Mouse (Mus musculus) neural tube, embryonic 14.5 days (tissue): ENCODE data around the gene Vps13d. TPM values are rescaled to one million over a fixed set of nuclear protein-coding genes. Genes with fewer than 3 reads are reported as not detected.

Source experiments
- ATAC-seq: fragments of 200-750 bp; cut with Nextera tagmentation; 2 replicates; pipeline ENCODE4 v1.8.0; 2017; ENCODE audit warnings: low read depth, mild to moderate bottlenecking, moderate TSS enrichment, moderate library complexity
- H3K27ac ChIP-seq: fragments of 300-500 bp; sonication (generic); 2 replicates; pipeline ENCODE4 v1.5.1; 2014; ENCODE audit warnings: low read depth, mild to moderate bottlenecking, control low read depth, low read length, moderate library complexity, mixed read lengths
- H3K27me3 ChIP-seq: fragments of 300-500 bp; sonication (generic); 2 replicates; pipeline ENCODE4 v1.6.1; 2014; ENCODE audit warnings: low read length; ENCODE audit not compliant: control insufficient read depth, insufficient read depth
- H3K36me3 ChIP-seq: fragments of 300-500 bp; sonication (generic); 2 replicates; pipeline ENCODE4 v1.6.1; 2014; ENCODE audit warnings: low read length, mixed read lengths; ENCODE audit not compliant: control insufficient read depth, insufficient read depth
- H3K4me1 ChIP-seq: fragments of 300-500 bp; sonication (generic); 2 replicates; pipeline ENCODE4 v1.6.1; 2014; ENCODE audit warnings: low read length; ENCODE audit not compliant: control insufficient read depth, insufficient read depth
- H3K4me2 ChIP-seq: fragments of 300-500 bp; sonication (generic); 2 replicates; pipeline ENCODE4 v1.6.1; 2014; ENCODE audit warnings: mild to moderate bottlenecking, low read depth, low read length, control low read depth
- H3K4me3 ChIP-seq: fragments of 300-500 bp; sonication (generic); 2 replicates; pipeline ENCODE4 v1.5.1; 2014; ENCODE audit warnings: low read depth, low read length, control low read depth, mixed read lengths
- H3K9ac ChIP-seq: fragments of 300-500 bp; sonication (generic); replicated peaks from 2 replicates; pipeline ENCODE4 v1.6.1; 2014; ENCODE audit warnings: low read depth, mild to moderate bottlenecking, control low read depth, low read length, mixed read lengths
- H3K9me3 ChIP-seq: fragments of 300-500 bp; sonication (generic); 2 replicates; pipeline ENCODE4 v1.6.1; 2016; ENCODE audit warnings: low read length; ENCODE audit not compliant: control insufficient read depth
- WGBS: fragments of 180-500 bp; shearing (Covaris S2); extraction: QIAGEN DNeasy Blood & Tissue Kit; methylation state at CpG from one replicate; pipeline ENCODE4 v1.1.7; 2014; 5-methylcytosine and 5-hydroxymethylcytosine counted together
- polyA plus RNA-seq: library from polyadenylated mRNA; unstranded; fragments of >200 nt; fragmentation: Nextera tagmentation; extraction: Ambion mirVana; gene quantifications from 2 replicates; pipeline ENCODE4 v1.2.1, GENCODE M21; 2014

Vps13d gene
- polyA plus RNA-seq, 1 experiment from 2014 or later = 12.9 TPM

DNA sequence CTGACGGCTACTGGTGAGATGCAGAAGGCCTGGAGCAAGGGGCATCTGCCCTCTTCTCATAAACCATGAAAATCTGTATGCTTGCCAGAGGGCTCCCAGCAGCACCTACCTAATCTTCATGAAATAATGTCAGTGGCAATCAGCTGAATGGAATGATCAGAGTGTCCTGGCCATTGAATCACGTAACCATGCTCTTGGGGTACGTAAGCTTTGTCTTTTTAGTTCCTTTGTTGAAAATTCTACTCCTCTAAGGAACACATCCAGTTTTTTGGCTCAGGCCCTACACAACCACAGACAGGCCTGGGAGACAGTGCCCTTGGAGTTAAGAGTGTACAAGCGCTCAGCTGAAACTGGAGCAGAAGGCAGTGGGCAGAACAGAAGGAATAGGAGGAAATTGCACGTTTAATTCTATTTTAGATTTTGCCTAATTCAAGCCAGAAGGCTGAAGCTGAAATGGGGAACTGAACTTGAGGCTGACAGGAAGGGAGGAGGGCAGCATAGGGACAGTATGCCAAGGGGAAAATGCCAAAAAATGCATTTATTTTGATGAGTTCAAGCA is 98.2 kb downstream of the Vps13d start:
- Histone ChIP-seq H3K4me2 (no peak overlapping the region), H3K27ac (no peak overlapping the region), H3K9me3 (no peaks in the 10 kb centered on the region), H3K9ac (no peak overlapping the region), H3K4me3 (no peak overlapping the region), H3K36me3 (peaks cover 63% of the 10 kb centered on the region), H3K27me3 (no peaks in the 10 kb centered on the region), H3K4me1 (no peaks in the 10 kb centered on the region)
- 86% methylated on average over 5 of the region's 5 CpGs for WGBS
- ATAC-seq = no peak

DNA sequence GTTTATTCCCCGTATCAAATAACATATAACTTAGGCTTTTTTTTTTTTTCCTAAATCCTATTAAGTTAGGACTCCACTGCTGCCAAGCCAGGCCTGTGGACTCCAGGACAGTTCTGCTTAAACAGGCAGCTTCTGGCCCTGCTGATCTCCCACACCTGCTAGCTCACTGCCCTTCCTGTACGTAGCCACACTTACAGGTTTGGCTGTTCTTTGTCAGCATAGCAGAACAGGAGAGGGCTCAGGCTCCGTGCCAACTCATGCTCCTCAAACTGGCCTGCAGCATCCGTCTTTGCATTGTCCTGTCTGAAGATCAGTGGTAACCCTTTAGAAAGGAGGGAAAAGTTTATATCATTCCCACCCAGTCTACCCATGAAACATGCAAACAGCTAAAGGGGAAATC is 108.3 kb downstream of the Vps13d start:
- WGBS = 92% methylated on average over 4 of the region's 4 CpGs
- H3K4me2 ChIP-seq = no peak overlapping the region
- H3K9me3 ChIP-seq = no peaks in the 10 kb centered on the region
- no peak for ATAC-seq
- H3K4me3 ChIP-seq = no peak overlapping the region
- peaks cover 51% of the 10 kb centered on the region for H3K36me3 ChIP-seq
- no peak overlapping the region for H3K9ac ChIP-seq
- no peaks in the 10 kb centered on the region for H3K4me1 ChIP-seq
- no peak overlapping the region for H3K27ac ChIP-seq
- H3K27me3 ChIP-seq = no peaks in the 10 kb centered on the region

DNA sequence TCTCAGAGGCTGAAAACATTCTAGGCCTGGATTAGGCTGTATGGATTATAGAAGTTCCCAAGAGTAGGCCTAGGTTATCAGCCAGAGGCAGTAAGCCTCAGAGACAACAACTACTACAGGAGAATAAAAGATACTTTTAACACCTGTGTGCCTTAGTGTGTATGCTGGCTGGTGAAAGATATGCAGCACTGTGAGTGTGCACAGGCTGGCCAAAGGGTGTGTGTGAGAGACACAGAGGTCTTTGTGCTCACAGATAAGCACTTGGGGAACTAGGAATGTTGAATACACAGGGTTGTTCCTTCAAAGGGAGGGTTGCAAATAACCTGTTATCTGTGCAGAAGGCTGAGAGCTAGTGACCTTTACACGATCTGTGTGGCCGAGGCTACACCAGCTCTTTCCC is 115.5 kb downstream of the Vps13d start:
- ATAC-seq = no peak
- H3K27ac ChIP-seq = no peak overlapping the region
- peaks cover 22% of the 10 kb centered on the region for H3K36me3 ChIP-seq
- H3K9ac ChIP-seq = no peak overlapping the region
- no peaks in the 10 kb centered on the region for H3K4me1 ChIP-seq
- H3K4me2 ChIP-seq = no peak overlapping the region
- no peaks in the 10 kb centered on the region for H3K27me3 ChIP-seq
- WGBS = 88% methylated on average over 2 of the region's 2 CpGs
- H3K9me3 ChIP-seq = no peaks in the 10 kb centered on the region
- no peak overlapping the region for H3K4me3 ChIP-seq

DNA sequence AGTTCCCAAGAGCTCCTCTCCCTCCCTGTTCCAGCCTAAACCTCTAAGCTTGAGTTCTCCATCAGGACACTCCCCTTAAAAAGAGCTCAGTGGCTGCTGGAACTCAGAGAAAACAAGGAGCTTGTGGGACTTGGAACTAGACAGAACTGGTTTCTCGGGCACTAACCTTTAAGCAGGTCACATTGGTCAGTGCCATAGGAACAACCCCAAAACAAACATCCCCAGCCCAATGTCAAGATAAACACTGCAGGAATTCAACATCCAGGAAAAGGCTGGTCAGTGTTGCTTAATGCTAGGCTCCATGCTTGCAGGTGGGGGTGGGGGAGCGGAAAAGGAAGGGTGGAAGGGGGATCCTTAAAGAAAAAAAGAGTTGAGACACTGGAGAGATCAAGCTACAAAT is 120.5 kb downstream of the Vps13d start:
- WGBS = 88% methylated on average over 2 of the region's 2 CpGs
- Histone ChIP-seq H3K27ac (no peak overlapping the region), H3K4me2 (no peak overlapping the region), H3K9ac (no peak overlapping the region), H3K9me3 (no peaks in the 10 kb centered on the region), H3K36me3 (peaks cover 45% of the 10 kb centered on the region), H3K27me3 (no peaks in the 10 kb centered on the region), H3K4me3 (no peak overlapping the region), H3K4me1 (no peaks in the 10 kb centered on the region)
- no peak for ATAC-seq

DNA sequence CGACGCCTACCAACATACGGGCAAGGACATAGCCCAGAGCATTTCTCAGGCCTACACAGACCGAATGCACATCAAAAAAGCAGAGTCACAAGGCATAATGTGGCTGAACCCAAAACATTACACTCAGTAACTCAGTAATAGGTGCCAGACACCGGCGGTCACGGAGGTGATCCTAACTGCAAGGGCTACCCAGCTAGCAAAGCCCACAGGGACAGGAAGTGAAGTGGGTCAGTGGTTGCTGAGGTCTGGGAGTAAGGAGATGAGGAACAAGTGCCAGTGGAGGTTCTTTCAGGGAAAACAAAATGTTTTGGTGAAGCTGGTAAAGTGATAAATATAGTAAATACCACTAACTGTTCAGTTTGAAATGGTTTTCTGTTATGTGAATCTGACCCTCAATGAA is 121.1 kb downstream of the Vps13d start:
- ATAC-seq = no peak
- H3K4me1 ChIP-seq = no peaks in the 10 kb centered on the region
- 94% methylated on average over 7 of the region's 7 CpGs for WGBS
- H3K4me2 ChIP-seq = no peak overlapping the region
- no peaks in the 10 kb centered on the region for H3K27me3 ChIP-seq
- no peaks in the 10 kb centered on the region for H3K9me3 ChIP-seq
- H3K9ac ChIP-seq = no peak overlapping the region
- peaks cover 42% of the 10 kb centered on the region; the same call in 1 of the 2 replicates for H3K36me3 ChIP-seq
- no peak overlapping the region for H3K4me3 ChIP-seq
- H3K27ac ChIP-seq = no peak overlapping the region

DNA sequence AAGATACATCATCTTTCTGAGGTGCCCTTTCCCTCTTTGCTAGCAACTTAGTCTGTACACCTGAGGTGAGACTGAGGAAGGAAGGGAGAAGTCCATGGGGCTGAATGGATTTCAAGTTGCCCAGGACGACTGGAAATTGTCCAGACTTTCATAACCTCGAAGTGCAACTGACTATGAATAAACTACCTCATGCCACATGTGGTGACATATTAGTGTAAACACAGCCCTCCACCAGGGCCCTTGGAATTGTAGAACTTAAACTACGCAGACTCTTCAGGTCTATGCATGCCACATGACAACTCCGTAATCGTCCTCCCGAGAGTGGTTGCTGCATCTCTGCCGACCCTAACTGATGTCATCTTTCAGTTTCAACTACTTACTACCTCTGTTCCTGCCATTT is 122.9 kb downstream of the Vps13d start:
- peaks cover 38% of the 10 kb centered on the region; the same call in 1 of the 2 replicates for H3K36me3 ChIP-seq
- H3K27me3 ChIP-seq = no peaks in the 10 kb centered on the region
- no peak overlapping the region for H3K4me2 ChIP-seq
- H3K4me1 ChIP-seq = no peaks in the 10 kb centered on the region
- no peak for ATAC-seq
- WGBS = 93% methylated on average over 7 of the region's 7 CpGs
- no peaks in the 10 kb centered on the region for H3K9me3 ChIP-seq
- H3K4me3 ChIP-seq = no peak overlapping the region
- H3K9ac ChIP-seq = no peak overlapping the region
- no peak overlapping the region for H3K27ac ChIP-seq

DNA sequence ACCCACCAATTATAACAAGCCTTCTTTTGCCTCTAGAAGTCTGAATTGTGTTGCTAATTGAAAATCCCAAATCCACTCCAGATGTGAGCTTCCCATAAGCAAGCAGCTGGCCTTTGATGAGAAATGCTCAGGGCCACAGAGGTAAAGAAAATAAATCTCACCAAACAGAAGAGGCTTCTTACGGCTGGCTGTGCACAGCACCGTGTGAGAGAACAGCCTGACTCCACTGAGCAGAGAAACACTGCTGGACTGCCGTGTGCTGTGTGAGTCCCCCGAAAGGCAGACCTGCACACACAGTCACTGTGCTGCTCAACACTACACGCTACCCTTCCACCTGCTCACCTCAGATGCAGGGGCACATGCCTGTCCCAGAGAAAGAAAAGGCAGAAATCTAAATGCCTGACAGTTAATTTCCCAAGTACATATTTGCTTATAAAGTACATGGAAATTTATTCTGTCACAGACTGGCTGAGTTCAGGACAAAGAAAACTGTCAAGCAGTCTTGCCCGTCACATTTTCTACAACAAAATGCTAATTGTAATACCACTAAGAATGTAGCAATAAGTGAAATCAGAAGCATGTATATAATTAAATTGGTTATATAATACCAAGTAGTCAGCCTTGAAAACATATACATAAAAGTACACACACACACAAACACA is 127.7 kb downstream of the Vps13d start:
- H3K9me3 ChIP-seq = no peaks in the 10 kb centered on the region
- ATAC-seq = peak; percentile 71; the same call in 1 of the 2 replicates
- no peak overlapping the region; the same call in 1 of the 2 replicates for H3K27ac ChIP-seq
- H3K4me2 ChIP-seq = no peak overlapping the region
- H3K4me3 ChIP-seq = no peak overlapping the region
- H3K27me3 ChIP-seq = no peaks in the 10 kb centered on the region
- peaks cover 40% of the 10 kb centered on the region for H3K36me3 ChIP-seq
- H3K4me1 ChIP-seq = no peaks in the 10 kb centered on the region
- no peak overlapping the region for H3K9ac ChIP-seq
- WGBS = 17% methylated on average over 6 of the region's 6 CpGs

DNA sequence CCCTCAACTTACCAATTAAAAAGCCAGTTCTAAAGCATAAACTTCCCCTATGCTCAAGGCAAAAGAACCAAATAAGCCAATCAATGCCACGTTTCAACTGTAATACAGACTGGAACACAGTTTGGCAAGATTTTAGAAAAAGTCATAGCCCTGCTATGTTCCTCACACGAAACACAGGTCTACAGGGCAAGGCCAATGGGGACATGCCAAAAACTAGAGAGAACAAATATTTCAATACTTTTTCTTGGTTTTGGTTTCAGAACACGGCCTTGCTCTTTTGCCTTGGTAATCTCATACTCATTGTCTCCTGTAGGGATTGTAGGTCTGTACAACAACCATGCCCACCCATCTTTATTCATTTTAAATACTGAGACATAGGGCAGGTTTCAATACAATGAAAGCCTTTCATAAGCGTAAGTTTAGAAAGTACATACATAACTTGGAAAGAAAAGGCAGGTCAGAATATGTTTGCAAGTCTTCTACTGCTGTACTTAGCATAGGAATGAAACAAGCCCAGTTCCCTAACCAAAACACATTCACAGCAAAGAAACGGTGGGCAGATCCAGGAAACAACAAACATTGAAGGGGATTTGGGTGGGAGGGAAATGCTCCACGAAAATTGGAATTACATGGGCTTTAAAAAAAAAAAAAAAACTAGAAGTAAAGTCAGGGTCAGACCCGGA is 128.3 kb downstream of the Vps13d start:
- WGBS = 39% methylated on average over 7 of the region's 7 CpGs
- no peak overlapping the region for H3K27ac ChIP-seq
- H3K4me3 ChIP-seq = no peak overlapping the region
- H3K9ac ChIP-seq = no peak overlapping the region
- H3K4me2 ChIP-seq = no peak overlapping the region
- no peaks in the 10 kb centered on the region for H3K27me3 ChIP-seq
- no peaks in the 10 kb centered on the region for H3K9me3 ChIP-seq
- ATAC-seq = no peak
- H3K4me1 ChIP-seq = no peaks in the 10 kb centered on the region
- peaks cover 40% of the 10 kb centered on the region for H3K36me3 ChIP-seq

DNA sequence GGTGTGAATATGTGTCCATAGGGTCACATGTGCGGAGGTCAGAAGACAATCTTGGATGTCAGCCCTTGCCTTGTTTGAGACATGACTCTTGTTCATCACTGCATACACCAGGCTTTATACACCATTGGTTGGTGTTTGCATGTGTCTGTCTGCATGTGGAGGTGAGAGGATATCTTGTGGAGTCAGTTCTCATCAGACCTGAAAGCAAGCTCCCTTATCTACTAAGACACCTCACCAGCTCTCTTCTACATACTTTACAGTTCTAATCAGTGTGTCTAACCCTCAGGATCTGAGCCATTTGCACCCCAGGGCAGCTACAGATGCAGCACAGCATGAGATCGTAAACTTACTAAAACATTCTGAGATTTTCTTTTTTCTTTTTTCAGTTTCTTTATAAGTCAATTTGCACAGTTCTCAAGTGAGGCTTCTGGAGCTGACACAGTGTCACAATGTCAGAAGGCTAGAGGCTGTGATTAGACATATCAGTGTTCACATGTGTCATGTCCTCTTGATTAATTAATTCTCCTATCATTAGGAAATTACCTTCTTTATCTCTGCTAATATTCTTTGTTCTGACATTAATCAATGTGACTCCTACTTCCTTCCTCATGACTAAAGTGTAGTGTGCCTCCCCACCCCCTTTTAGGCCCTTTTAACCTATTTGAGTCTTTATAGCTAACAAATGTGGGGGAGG is 135.9 kb downstream of the Vps13d start:
- Histone ChIP-seq H3K4me3 (no peak overlapping the region), H3K4me1 (no peaks in the 10 kb centered on the region), H3K27me3 (no peaks in the 10 kb centered on the region), H3K36me3 (peaks cover 33% of the 10 kb centered on the region), H3K4me2 (no peak overlapping the region), H3K9me3 (no peaks in the 10 kb centered on the region), H3K27ac (no peak overlapping the region), H3K9ac (no peak overlapping the region)
- ATAC-seq = no peak
- WGBS = 86% methylated on average over 2 of the region's 2 CpGs
